Mouse (Mus musculus) limb, embryonic 11.5 days (tissue): ENCODE data around the gene Setd1a. TPM values are rescaled to one million over a fixed set of nuclear protein-coding genes. Genes with fewer than 3 reads are reported as not detected.

Experiments
- ATAC-seq: fragments of 200-750 bp; cut with Nextera tagmentation; 2 replicates; pipeline ENCODE4 v1.8.0; 2017; ENCODE audit warnings: low read depth; ENCODE audit not compliant: insufficient number of reproducible peaks, low FRiP score, low TSS enrichment
- DNase-seq: peaks from one replicate; pipeline ENCODE4 v3.0.0-alpha.2; 2015; ENCODE audit warnings: low spot score
- H3K27ac ChIP-seq: fragments of 300-500 bp; sonication (generic); replicated peaks from 2 replicates; pipeline ENCODE4 v1.5.1; 2014; ENCODE audit warnings: low read depth, mild to moderate bottlenecking, low read length
- H3K27me3 ChIP-seq: fragments of 300-500 bp; sonication (generic); 2 replicates; pipeline ENCODE4 v1.6.1; 2014; ENCODE audit warnings: mild to moderate bottlenecking, low read length, mixed read lengths; ENCODE audit not compliant: control insufficient read depth, insufficient read depth
- H3K36me3 ChIP-seq: fragments of 300-500 bp; sonication (generic); 2 replicates; pipeline ENCODE4 v1.6.1; 2014; ENCODE audit warnings: mild to moderate bottlenecking, low read length, moderate library complexity, mixed read lengths; ENCODE audit not compliant: control insufficient read depth, insufficient read depth
- H3K4me1 ChIP-seq: fragments of 300-500 bp; sonication (generic); 2 replicates; pipeline ENCODE4 v1.6.1; 2014; ENCODE audit warnings: low read length, mixed read lengths; ENCODE audit not compliant: control insufficient read depth, insufficient read depth
- H3K4me2 ChIP-seq: fragments of 300-500 bp; sonication (generic); 2 replicates; pipeline ENCODE4 v1.6.1; 2014; ENCODE audit warnings: low read depth, mild to moderate bottlenecking, moderate library complexity; ENCODE audit not compliant: severe bottlenecking
- H3K4me3 ChIP-seq: fragments of 300-500 bp; sonication (generic); 2 replicates; pipeline ENCODE4 v1.5.1; 2014; ENCODE audit warnings: low read depth, low read length
- H3K9ac ChIP-seq: fragments of 300-500 bp; sonication (generic); 2 replicates; pipeline ENCODE4 v1.6.1; 2014; ENCODE audit warnings: mild to moderate bottlenecking, low read length
- H3K9me3 ChIP-seq: fragments of 300-500 bp; sonication (generic); 2 replicates; pipeline ENCODE4 v1.6.1; 2016; ENCODE audit warnings: low read length; ENCODE audit not compliant: control insufficient read depth
- WGBS: fragments of 180-500 bp; shearing (Covaris S2); extraction: QIAGEN DNeasy Blood & Tissue Kit; methylation state at CpG from one replicate; pipeline ENCODE4 v1.1.7; 2014; 5-methylcytosine and 5-hydroxymethylcytosine counted together
- polyA plus RNA-seq: library from polyadenylated mRNA; unstranded; fragments of >200 nt; fragmentation: Nextera tagmentation; extraction: Ambion mirVana; gene quantifications from 2 replicates; pipeline ENCODE4 v1.2.1, GENCODE M21; 2014

Setd1a gene
- polyA plus RNA-seq, 1 experiment from 2014 or later: 31.5 TPM

- Histone ChIP-seq H3K36me3 (no peaks in the 10 kb centered on the region), H3K27ac (no peak overlapping the region), H3K4me2 (no peak overlapping the region), H3K9ac (no peak overlapping the region), H3K4me1 (no peaks in the 10 kb centered on the region), H3K27me3 (no peaks in the 10 kb centered on the region), H3K9me3 (no peaks in the 10 kb centered on the region), H3K4me3 (no peak overlapping the region)
- DNase-seq: no peak
- no peak for ATAC-seq
- 76% methylated on average over 4 of the region's 4 CpGs for WGBS
Observed at GRCm38 (mm10) chr7:127811240-127811639, 34.8 kb downstream of the Setd1a start.

GRCm38 (mm10) chr7:127812292-127812691, 35.8 kb downstream of the Setd1a start:
- no peak overlapping the region for H3K4me3 ChIP-seq
- no peaks in the 10 kb centered on the region for H3K4me1 ChIP-seq
- H3K27me3 ChIP-seq: no peaks in the 10 kb centered on the region
- WGBS: 82% methylated on average over 3 of the region's 3 CpGs
- H3K36me3 ChIP-seq: no peaks in the 10 kb centered on the region
- no peak overlapping the region for H3K4me2 ChIP-seq
- no peak for DNase-seq
- H3K9me3 ChIP-seq: no peaks in the 10 kb centered on the region
- no peak overlapping the region for H3K27ac ChIP-seq
- ATAC-seq: no peak
- H3K9ac ChIP-seq: no peak overlapping the region

- no peak for ATAC-seq
- no peaks in the 10 kb centered on the region for H3K36me3 ChIP-seq
Observed at GRCm38 (mm10) chr7:127813821-127814220, 37.4 kb downstream of the Setd1a start.

GRCm38 (mm10) chr7:127814241-127814921, 37.9 kb downstream of the Setd1a start:
- Histone ChIP-seq H3K4me3 (no peak overlapping the region), H3K4me1 (no peaks in the 10 kb centered on the region), H3K9me3 (no peaks in the 10 kb centered on the region), H3K9ac (no peak overlapping the region), H3K27me3 (no peaks in the 10 kb centered on the region), H3K27ac (no peak overlapping the region), H3K36me3 (no peaks in the 10 kb centered on the region), H3K4me2 (no peak overlapping the region)
- DNase-seq: no peak
- WGBS: 85% methylated on average over 19 of the region's 19 CpGs
- no peak for ATAC-seq

More at GRCm38 (mm10) chr7:127813821-127814220, 37.4 kb downstream of the Setd1a start:
- Histone ChIP-seq H3K27me3 (no peaks in the 10 kb centered on the region), H3K4me2 (no peak overlapping the region), H3K4me1 (no peaks in the 10 kb centered on the region), H3K27ac (no peak overlapping the region), H3K9ac (no peak overlapping the region), H3K9me3 (no peaks in the 10 kb centered on the region), H3K4me3 (no peak overlapping the region)
- no peak for DNase-seq
- 81% methylated on average over 4 of the region's 4 CpGs for WGBS

GRCm38 (mm10) chr7:127815116-127815665, 38.7 kb downstream of the Setd1a start:
- WGBS: 84% methylated on average over 15 of the region's 15 CpGs
- Histone ChIP-seq H3K27me3 (no peaks in the 10 kb centered on the region), H3K36me3 (no peaks in the 10 kb centered on the region), H3K4me2 (no peak overlapping the region), H3K9ac (no peak overlapping the region), H3K27ac (no peak overlapping the region), H3K4me3 (no peak overlapping the region), H3K4me1 (no peaks in the 10 kb centered on the region), H3K9me3 (no peaks in the 10 kb centered on the region)
- no peak for DNase-seq
- ATAC-seq: no peak

GRCm38 (mm10) chr7:127815954-127816821, 39.7 kb downstream of the Setd1a start:
- ATAC-seq (no peak), DNase-seq (no peak)
- Histone ChIP-seq H3K4me1 (no peaks in the 10 kb centered on the region), H3K9me3 (no peaks in the 10 kb centered on the region), H3K4me3 (no peak overlapping the region), H3K27me3 (no peaks in the 10 kb centered on the region), H3K9ac (no peak overlapping the region; the same call in 1 of the 2 replicates), H3K4me2 (no peak overlapping the region), H3K27ac (no peak overlapping the region), H3K36me3 (no peaks in the 10 kb centered on the region)
- 76% methylated on average over 14 of the region's 15 CpGs for WGBS

- ATAC-seq (no peak), DNase-seq (no peak)
- Histone ChIP-seq H3K9ac (no peak overlapping the region), H3K27me3 (no peaks in the 10 kb centered on the region), H3K27ac (no peak overlapping the region), H3K4me2 (no peak overlapping the region), H3K36me3 (no peaks in the 10 kb centered on the region), H3K4me3 (no peak overlapping the region), H3K9me3 (no peaks in the 10 kb centered on the region), H3K4me1 (no peaks in the 10 kb centered on the region)
- 82% methylated on average over 7 of the region's 7 CpGs for WGBS
Observed at GRCm38 (mm10) chr7:127817053-127817452, 40.6 kb downstream of the Setd1a start.

- Histone ChIP-seq H3K9ac (no peak overlapping the region), H3K9me3 (no peaks in the 10 kb centered on the region), H3K27ac (no peak overlapping the region), H3K36me3 (no peaks in the 10 kb centered on the region), H3K4me3 (no peak overlapping the region), H3K27me3 (no peaks in the 10 kb centered on the region), H3K4me2 (no peak overlapping the region), H3K4me1 (peaks cover 4% of the 10 kb centered on the region)
- no peak for ATAC-seq
- 89% methylated on average over 5 of the region's 5 CpGs for WGBS
- DNase-seq: no peak
Observed at GRCm38 (mm10) chr7:127817776-127818175, 41.3 kb downstream of the Setd1a start.
